Mouse (Mus musculus) left cerebral cortex, adult 2 months (tissue): Measurements from ENCODE around the gene 1700001C19Rik. TPM values are rescaled to one million over a fixed set of nuclear protein-coding genes. Genes with fewer than 3 reads are reported as not detected.
A peak's percentile ranks its signal among the peaks of the same experiment; 100 is the strongest.
"Not testable (repeated sequence)": the region's sequence is repeated elsewhere in the genome, so short reads cannot be mapped to it uniquely, and the experiment has no call there.

Source experiments
- DNase-seq, 2 experiments: peaks; one replicate each; pipeline ENCODE4 v3.0.0; 2021 to 2022; ENCODE audit warnings: low spot score in 2 of 2, mixed read lengths in 1 of 2; ENCODE audit errors: extremely low spot score in 1 of 2
- H3K27ac ChIP-seq: fragments of 200-600 bp; 2 replicates; pipeline ENCODE4 v1.8.1; 2022
- H3K4me3 ChIP-seq: fragments of 200-600 bp; 2 replicates; pipeline ENCODE4 v1.8.1; 2022
- CTCF ChIP-seq: fragments of 200-600 bp; IDR thresholded peaks from 2 replicates; pipeline ENCODE4 v1.8.1; 2022; ENCODE audit warnings: antibody characterized with exemption, mild to moderate bottlenecking, moderate library complexity
- intact Hi-C: fragments of 180-260 bp; cut with DNase I; formaldehyde crosslinking; loops from one replicate; pipeline ENCODE4 v1.15.1; 2025
- total RNA-seq, 2 experiments: library from RNA; stranded (reverse); gene quantifications; 2 replicates each; pipeline ENCODE4 v1.2.3; 2021

1700001C19Rik gene
- total RNA-seq, 2 experiments from 2014 or later = not detected

GRCm38 (mm10) chr17:47421566-47421965, 15.6 kb downstream of the 1700001C19Rik start:
- no peak overlapping the region for H3K27ac ChIP-seq
- no peak overlapping the region for H3K4me3 ChIP-seq
- TF ChIP-seq CTCF = no peak
- DNase-seq = no peak
- intact Hi-C loops = no loop called here

- no peak overlapping the region for H3K4me3 ChIP-seq
- intact Hi-C loops = no loop called here
- DNase-seq = no peak
- TF ChIP-seq CTCF = no peak
- no peak overlapping the region for H3K27ac ChIP-seq
Measured at GRCm38 (mm10) chr17:47420195-47420594, 17.0 kb downstream of the 1700001C19Rik start.

- intact Hi-C loops = loop anchor here (5.0 kb wide), 1 partner anchor 72 kb away; no protein-coding TSS in a partner anchor
- peak overlapping the region; percentile 14 for H3K4me3 ChIP-seq
- not testable (repeated sequence) for H3K27ac ChIP-seq
- peak; percentile 23 to 26 for DNase-seq
Measured at GRCm38 (mm10) chr17:47409897-47410861, 27.0 kb downstream of the 1700001C19Rik start.

DNA sequence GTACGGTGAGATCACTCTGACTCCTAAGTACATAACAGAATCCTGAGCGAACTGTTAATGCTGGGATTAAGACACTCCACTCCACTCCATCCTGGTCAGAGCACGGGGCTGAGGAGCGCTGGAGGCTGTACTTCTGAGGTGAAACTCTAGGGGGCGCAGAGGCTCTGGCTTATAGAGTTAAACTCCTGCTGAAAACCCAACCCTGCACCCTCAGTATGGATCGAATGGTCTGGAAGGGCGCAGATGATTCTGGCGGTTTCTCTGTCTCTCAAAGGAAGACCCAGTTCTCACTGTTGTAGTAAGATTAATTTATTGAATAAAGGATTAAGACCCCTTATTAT, 28.6 kb downstream of the 1700001C19Rik start:
- Histone ChIP-seq H3K27ac (no peak overlapping the region), H3K4me3 (no peak overlapping the region)
- DNase-seq = peak; percentile 23 to 40
- peak; percentile 70 for TF ChIP-seq CTCF
- intact Hi-C loops = loop anchor here (5.0 kb wide), 1 partner anchor 74 kb away; no protein-coding TSS in a partner anchor

DNA sequence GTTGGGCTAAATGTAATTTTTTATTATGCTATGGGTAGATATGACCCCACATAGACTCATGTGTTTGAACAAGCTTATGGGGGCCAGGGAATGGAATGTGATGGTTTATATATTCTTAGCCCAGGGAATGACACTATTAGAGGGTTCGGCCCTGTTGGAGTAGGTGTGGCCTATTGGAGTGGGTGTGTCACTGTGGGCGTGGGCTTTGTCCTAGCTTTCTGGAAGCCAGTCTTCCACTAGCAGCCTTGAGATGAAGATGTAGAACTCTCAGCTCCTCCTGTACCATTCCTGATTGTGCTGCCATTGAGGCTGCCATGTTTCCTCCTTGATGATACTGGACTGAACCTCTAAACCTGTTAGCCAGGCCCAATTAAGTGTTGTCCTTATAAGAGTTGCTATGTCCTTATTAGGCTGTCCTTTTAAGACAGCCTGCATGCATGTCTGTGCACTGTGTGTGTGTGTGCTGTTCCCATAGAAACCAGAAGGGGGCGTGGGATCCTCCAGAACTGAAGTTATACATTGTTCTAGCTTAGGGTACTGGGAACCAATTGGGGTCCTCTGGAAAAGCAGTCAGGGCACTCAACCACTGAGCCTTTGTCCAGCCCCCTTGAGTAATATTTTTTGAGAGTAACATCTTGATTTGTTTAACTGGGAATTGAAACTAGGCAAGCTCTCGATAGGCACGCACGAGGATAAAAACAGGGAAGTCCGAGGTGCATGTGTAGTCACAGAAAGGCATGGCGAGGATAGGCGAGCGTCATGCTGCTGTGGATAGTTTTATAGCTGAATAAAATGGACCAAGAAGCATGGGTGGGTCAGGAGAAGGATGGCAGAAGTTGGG, 29.2 kb downstream of the 1700001C19Rik start:
- no peak for TF ChIP-seq CTCF
- DNase-seq = no peak
- intact Hi-C loops = loop anchor here (5.0 kb wide), 1 partner anchor 74 kb away; no protein-coding TSS in a partner anchor
- H3K4me3 ChIP-seq = no peak overlapping the region
- no peak overlapping the region for H3K27ac ChIP-seq

GRCm38 (mm10) chr17:47400451-47400850, 36.7 kb downstream of the 1700001C19Rik start, which contains the start of gene Guca1a:
Gene Guca1a (minus strand): TSS chr17:47400584.
- Histone ChIP-seq H3K27ac (no peak within 1 kb of the TSS), H3K4me3 (no peak within 1 kb of the TSS)
- DNase-seq = no peak
- intact Hi-C loops = no loop called here
- no peak for TF ChIP-seq CTCF

- intact Hi-C loops = no loop called here
Measured at GRCm38 (mm10) chr17:47399091-47399490, 38.1 kb downstream of the 1700001C19Rik start.

DNA sequence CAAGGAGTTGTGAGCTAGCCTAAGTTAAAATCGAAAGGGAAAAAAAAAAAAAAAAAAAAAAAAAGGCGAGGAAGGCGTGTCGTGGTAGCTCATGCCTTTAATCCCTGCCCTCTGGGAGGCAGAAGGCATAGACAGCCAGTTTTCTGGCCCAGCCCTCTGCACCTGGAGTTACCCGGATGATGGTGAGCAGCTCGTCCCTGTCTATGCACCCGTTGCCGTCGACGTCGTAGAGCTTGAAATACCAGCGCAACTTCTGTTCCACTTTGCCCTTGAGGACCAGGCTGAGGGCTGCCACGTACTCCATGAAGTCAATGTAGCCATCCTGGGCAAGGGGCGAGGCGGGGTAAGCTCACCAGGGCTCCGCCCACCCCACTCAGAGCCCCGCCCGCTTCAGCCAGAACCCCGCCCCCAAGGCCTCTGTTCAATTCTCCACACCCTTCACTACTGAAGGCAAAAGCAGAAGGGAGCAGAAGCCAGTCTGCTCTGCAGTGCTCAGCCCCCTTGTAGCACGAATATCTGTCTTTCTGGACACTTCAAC, 41.7 kb downstream of the 1700001C19Rik start:
- TF ChIP-seq CTCF = no peak
- Histone ChIP-seq H3K27ac (no peak overlapping the region), H3K4me3 (peak overlapping the region; percentile 21; the same call in 1 of the 2 replicates)
- DNase-seq = no peak
- intact Hi-C loops = no loop called here

More at GRCm38 (mm10) chr17:47399091-47399490, 38.1 kb downstream of the 1700001C19Rik start:
- no peak for TF ChIP-seq CTCF
- no peak overlapping the region for H3K27ac ChIP-seq
- DNase-seq = no peak
- H3K4me3 ChIP-seq = no peak overlapping the region

DNA sequence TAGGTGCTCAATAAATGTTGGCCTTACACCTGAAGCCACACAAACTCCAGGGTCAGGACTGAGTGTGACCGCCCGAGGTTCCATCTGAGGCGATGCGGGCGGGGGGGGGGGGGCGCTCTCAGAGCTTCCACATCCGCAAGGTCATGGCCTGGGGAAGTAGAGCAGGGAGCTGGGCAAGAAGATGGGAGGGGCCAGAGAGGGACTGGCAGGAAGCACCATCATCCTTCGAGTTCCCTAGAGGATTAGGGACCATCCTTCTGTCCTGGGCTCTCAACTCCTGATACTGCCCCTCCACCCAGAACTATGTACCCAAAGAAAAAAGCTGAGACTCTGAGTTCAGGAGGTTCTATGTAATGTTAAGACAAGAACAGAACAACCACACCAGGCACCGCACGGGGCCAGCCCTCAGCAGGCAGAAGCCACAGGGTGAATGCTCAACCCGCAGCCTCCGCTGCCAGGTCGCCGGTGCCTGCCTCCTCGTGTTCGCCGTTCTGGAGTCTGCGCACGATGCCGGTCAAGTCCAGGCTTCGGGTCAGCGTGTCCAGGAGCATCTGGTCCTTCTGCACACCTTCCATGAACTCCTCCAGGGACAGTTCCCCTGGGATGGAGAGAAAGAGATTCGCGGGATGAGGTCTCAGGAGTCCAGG, 42.8 kb downstream of the 1700001C19Rik start:
- intact Hi-C loops = no loop called here
- Histone ChIP-seq H3K27ac (no peak overlapping the region), H3K4me3 (no peak overlapping the region)
- DNase-seq = no peak
- TF ChIP-seq CTCF = no peak

GRCm38 (mm10) chr17:47386649-47387048, 50.5 kb downstream of the 1700001C19Rik start:
- no peak for DNase-seq
- peak; percentile 74 for TF ChIP-seq CTCF
- no peak overlapping the region for H3K4me3 ChIP-seq

GRCm38 (mm10) chr17:47385145-47385544, 52.0 kb downstream of the 1700001C19Rik start, which contains the start of gene Guca1b:
Gene Guca1b (plus strand): TSS chr17:47385393.
- no peak for TF ChIP-seq CTCF
- intact Hi-C loops = loop anchor here (5.0 kb wide), 1 partner anchor 97 kb away; no protein-coding TSS in a partner anchor
- Histone ChIP-seq H3K27ac (no peak within 1 kb of the TSS), H3K4me3 (no peak within 1 kb of the TSS)
- DNase-seq = no peak

More at GRCm38 (mm10) chr17:47386649-47387048, 50.5 kb downstream of the 1700001C19Rik start:
- no peak overlapping the region for H3K27ac ChIP-seq
- intact Hi-C loops = loop anchor here (5.0 kb wide), 1 partner anchor 96 kb away; no protein-coding TSS in a partner anchor
